Mouse (Mus musculus) small intestine, adult 2 months (tissue): ENCODE data around the gene Cx3cl1.

Source experiments
- CTCF ChIP-seq: fragments of 200-500 bp; IDR thresholded peaks from 2 replicates; pipeline ENCODE4 v1.5.1; 2012; ENCODE audit warnings: low read depth, mild to moderate bottlenecking, control low read depth, inconsistent platforms, low read length, moderate library complexity, mixed read lengths; ENCODE audit not compliant: insufficient replicate concordance, insufficient read length; ENCODE audit errors: extremely low read depth
- POLR2A ChIP-seq: fragments of 200-500 bp; IDR thresholded peaks from 2 replicates; pipeline ENCODE4 v1.6.1; 2012; ENCODE audit warnings: low read depth, mild to moderate bottlenecking, control low read depth, inconsistent platforms, low read length, moderate library complexity

DNA sequence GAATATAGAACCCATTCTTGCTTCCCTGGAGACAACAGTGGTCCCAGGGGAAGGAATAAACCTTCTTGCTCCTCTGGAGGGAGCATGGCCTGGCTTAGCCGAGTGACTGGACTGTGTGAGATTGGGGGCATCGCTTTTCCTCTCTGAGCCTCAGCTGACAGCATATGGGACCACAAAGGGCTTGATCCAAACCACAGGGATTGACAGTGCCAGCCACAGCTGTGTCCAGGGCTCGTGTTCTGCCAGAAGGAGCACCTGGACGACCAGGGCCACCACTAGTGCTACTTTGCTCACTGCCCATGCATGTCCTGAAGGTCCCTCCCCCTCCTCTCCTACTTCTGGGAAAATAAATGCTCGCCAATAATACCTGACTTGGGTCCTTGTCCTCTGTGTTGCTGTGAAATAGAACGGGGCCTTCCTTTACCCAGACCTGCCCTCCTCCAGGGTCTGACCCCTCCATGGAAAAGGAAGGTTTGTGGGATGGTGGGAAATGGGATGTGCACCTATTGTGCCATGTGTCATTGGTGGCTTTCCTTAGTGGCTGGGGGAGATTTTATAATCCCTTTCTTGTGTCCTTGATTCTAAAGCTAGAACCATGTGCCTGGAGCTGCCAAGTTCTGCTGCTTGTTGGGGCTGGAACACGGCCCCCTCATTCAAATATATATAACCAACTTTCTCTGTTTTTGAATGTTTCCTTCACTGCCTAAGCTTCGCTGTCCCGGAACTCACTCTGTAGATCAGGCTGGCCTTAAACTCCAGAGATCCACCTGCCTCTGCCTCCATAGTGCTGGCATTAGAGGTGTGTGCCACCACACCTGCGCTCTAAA is 20.6 kb upstream of the Cx3cl1 start:
- TF ChIP-seq CTCF = no peak
- TF ChIP-seq POLR2A = no peak
